Mouse (Mus musculus) midbrain, embryonic 15.5 days (tissue): ENCODE data around the gene Fzd9. TPM values are rescaled to one million over a fixed set of nuclear protein-coding genes. Genes with fewer than 3 reads are reported as not detected.

Experiments used
- ATAC-seq: fragments of 200-750 bp; cut with Nextera tagmentation; replicated peaks from 2 replicates; pipeline ENCODE4 v1.8.0; 2017; ENCODE audit warnings: moderate TSS enrichment
- H3K27ac ChIP-seq: fragments of 300-500 bp; sonication (generic); 2 replicates; pipeline ENCODE4 v1.5.1; 2015; ENCODE audit warnings: mild to moderate bottlenecking, inconsistent platforms
- H3K27me3 ChIP-seq: fragments of 300-500 bp; sonication (generic); replicated peaks from 2 replicates; pipeline ENCODE4 v1.6.1; 2015; ENCODE audit warnings: inconsistent platforms
- H3K36me3 ChIP-seq: fragments of 300-500 bp; sonication (generic); replicated peaks from 2 replicates; pipeline ENCODE4 v1.6.1; 2015; ENCODE audit warnings: inconsistent platforms
- H3K4me1 ChIP-seq: fragments of 300-500 bp; sonication (generic); 2 replicates; pipeline ENCODE4 v1.6.1; 2015; ENCODE audit warnings: inconsistent platforms
- H3K4me2 ChIP-seq: fragments of 300-500 bp; sonication (generic); 2 replicates; pipeline ENCODE4 v1.6.1; 2015; ENCODE audit warnings: inconsistent platforms, mild to moderate bottlenecking, moderate library complexity
- H3K4me3 ChIP-seq: fragments of 300-500 bp; sonication (generic); 2 replicates; pipeline ENCODE4 v1.5.1; 2015; ENCODE audit warnings: mild to moderate bottlenecking, inconsistent platforms
- H3K9ac ChIP-seq: fragments of 300-500 bp; sonication (generic); 2 replicates; pipeline ENCODE4 v1.6.1; 2015; ENCODE audit warnings: mild to moderate bottlenecking, inconsistent platforms
- H3K9me3 ChIP-seq: fragments of 300-500 bp; sonication (generic); 2 replicates; pipeline ENCODE4 v1.6.1; 2016; ENCODE audit warnings: inconsistent platforms
- WGBS: fragments of 180-500 bp; shearing (Covaris S2); methylation state at CpG from one replicate; pipeline ENCODE4 v1.1.7; 2015; ENCODE audit warnings: mixed read lengths; 5-methylcytosine and 5-hydroxymethylcytosine counted together
- microRNA-seq: library from miRNA; unstranded; fragments of <30 nt; microRNA quantifications from one replicate; pipeline ENCODE4, GENCODE M21; 2016
- polyA plus RNA-seq: library from polyadenylated mRNA; unstranded; fragments of >200 nt; fragmentation: Nextera tagmentation; extraction: Ambion mirVana; gene quantifications from 2 replicates; pipeline ENCODE4 v1.2.1, GENCODE M21; 2015

The Fzd9 gene
- polyA plus RNA-seq, 1 experiment from 2014 or later = 11.5 TPM

GRCm38 (mm10) chr5:135208197-135208596 is 42.8 kb downstream of the Fzd9 start:
- no peak overlapping the region for H3K9ac ChIP-seq
- peaks cover 53% of the 10 kb centered on the region for H3K36me3 ChIP-seq
- WGBS = 92% methylated on average over 1 of the region's 1 CpGs
- H3K4me1 ChIP-seq = no peaks in the 10 kb centered on the region
- H3K9me3 ChIP-seq = no peaks in the 10 kb centered on the region
- H3K4me3 ChIP-seq = no peak overlapping the region
- H3K4me2 ChIP-seq = no peak overlapping the region
- ATAC-seq = no peak
- no peak overlapping the region for H3K27ac ChIP-seq
- no peaks in the 10 kb centered on the region for H3K27me3 ChIP-seq

DNA sequence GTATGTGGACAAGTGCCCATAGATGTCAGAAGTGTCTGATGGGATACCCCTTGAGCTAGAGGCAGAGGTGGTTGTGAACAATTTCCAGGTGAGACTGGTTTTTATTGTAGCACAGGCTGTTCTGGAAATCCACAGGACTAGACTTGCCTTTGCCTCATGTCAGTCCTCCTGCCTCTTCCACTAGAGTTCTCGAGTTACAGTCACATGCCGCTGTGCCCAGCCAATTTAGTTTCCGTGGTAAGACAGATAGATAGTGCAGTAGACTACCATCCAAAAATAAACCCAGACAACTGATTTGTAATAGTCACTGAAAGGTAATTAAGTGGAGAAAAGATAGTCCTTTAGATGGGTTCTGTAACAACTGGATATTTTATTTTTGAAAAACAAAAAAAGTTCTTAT is 48.3 kb downstream of the Fzd9 start:
- H3K9me3 ChIP-seq = no peaks in the 10 kb centered on the region
- 91% methylated on average over 3 of the region's 3 CpGs for WGBS
- no peak for ATAC-seq
- no peak overlapping the region for H3K27ac ChIP-seq
- no peak overlapping the region for H3K4me2 ChIP-seq
- H3K36me3 ChIP-seq = peaks cover 30% of the 10 kb centered on the region
- H3K4me1 ChIP-seq = no peaks in the 10 kb centered on the region
- no peak overlapping the region for H3K9ac ChIP-seq
- no peak overlapping the region for H3K4me3 ChIP-seq
- no peaks in the 10 kb centered on the region for H3K27me3 ChIP-seq

Small RNAs within 50 kb of the gene (microRNA-seq; reads per million reads assigned to microRNA genes)
- not detected for gene Gm25315

Other genes starting within 250 kb of the Fzd9 start
- gene Abhd11, start 242.1 kb downstream of the Fzd9 start, polyA plus RNA-seq = 68.4 and 70.1 TPM in 2 replicates
- gene Stx1a, start 227.7 kb downstream of the Fzd9 start, polyA plus RNA-seq = 156 and 157 TPM in 2 replicates
- gene Dnajc30, start 187.0 kb downstream of the Fzd9 start, polyA plus RNA-seq = 43.4 and 47.8 TPM in 2 replicates
- 78.1 and 82.5 TPM in 2 replicates for gene Bud23, start 186.3 kb downstream of the Fzd9 start, polyA plus RNA-seq
- gene Vps37d, start 173.0 kb downstream of the Fzd9 start, polyA plus RNA-seq = 39.5 and 47.8 TPM in 2 replicates
- 0.81 and 0.91 TPM in 2 replicates for gene Mlxipl, start 161.3 kb downstream of the Fzd9 start, polyA plus RNA-seq
- 13.2 and 13.4 TPM in 2 replicates for gene Tbl2, start 101.6 kb downstream of the Fzd9 start, polyA plus RNA-seq
- 41.8 and 48.4 TPM in 2 replicates for gene Bcl7b, start 82.9 kb downstream of the Fzd9 start, polyA plus RNA-seq
- gene Baz1b, start 64.0 kb downstream of the Fzd9 start, polyA plus RNA-seq = 30.5 and 30.9 TPM in 2 replicates
- 0.18 TPM in 1 of 2 replicates, not detected in the other for gene Fkbp6, start 98.8 kb upstream of the Fzd9 start, polyA plus RNA-seq
- gene Trim50, start 102.1 kb upstream of the Fzd9 start, polyA plus RNA-seq = not detected in 2 replicates
- 35.3 and 37.3 TPM in 2 replicates for gene Nsun5, start 118.7 kb upstream of the Fzd9 start, polyA plus RNA-seq
- 11.4 and 11.8 TPM in 2 replicates for gene Pom121, start 143.3 kb upstream of the Fzd9 start, polyA plus RNA-seq